In the genomic region with DNA sequence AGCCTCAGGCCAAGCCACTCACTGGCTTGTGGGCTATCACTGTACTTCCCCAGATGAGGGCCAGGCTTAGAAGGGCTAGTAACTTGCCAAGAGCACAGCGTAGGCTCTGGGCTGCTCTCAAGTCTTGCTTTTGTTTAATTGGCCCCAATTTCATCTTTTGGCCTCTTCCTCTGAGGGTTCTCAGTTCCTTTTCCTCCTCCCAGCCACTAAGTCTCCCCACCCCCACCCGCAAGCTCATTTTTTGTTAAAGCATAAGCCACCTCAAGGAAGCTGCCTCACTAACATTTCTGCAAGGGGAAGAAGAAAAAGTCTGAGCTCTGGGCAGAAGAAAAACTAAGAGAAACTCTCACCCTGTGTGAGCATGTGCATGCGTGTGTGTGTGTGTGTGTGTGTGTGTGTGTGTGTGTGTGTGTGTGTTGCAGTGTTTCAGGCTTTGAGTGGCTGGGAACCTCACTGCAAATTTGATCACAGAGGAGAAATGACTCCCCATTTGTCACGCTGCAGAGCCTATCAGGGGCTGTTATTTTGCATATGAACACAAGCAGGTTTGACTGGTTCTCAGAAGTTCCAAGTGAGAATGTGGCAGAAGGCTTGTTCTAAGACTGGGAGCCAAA, we compare ENCODE assay signal across 9 mouse cellular contexts. TPM values are rescaled to one million over a fixed set of nuclear protein-coding genes. Genes with fewer than 3 reads are reported as not detected.
DNase-seq lines count a peak whose midpoint lies in the region; ATAC-seq and TF ChIP-seq lines count a peak whose summit lies in the region.
"Had no signal": no experiment of that assay in that cellular context is flagged by ENCODE, and none has a peak within 500 bp of the region (broad histone marks: within the 10 kb centered on the region; RNA-seq: fewer than 3 reads in every experiment).

No protein-coding gene starts in this region.

- H3K4me3 ChIP-seq in liver, embryonic 15.5 days (replicated peaks): no peak overlapping the region
- no peak overlapping the region for H3K4me3 ChIP-seq in embryonic facial prominence, embryonic 12.5 days
- no peak overlapping the region for H3K4me3 ChIP-seq in lung, embryonic 15.5 days
- no peak overlapping the region for H3K4me3 ChIP-seq in layer of hippocampus, adult 2 months
- H3K4me3 ChIP-seq: midbrain, embryonic 12.5 days had no signal

- no peaks in the 10 kb centered on the region for H3K9me3 ChIP-seq in liver, embryonic 15.5 days (replicated peaks)
- H3K9me3 ChIP-seq in embryonic facial prominence, embryonic 12.5 days: no peaks in the 10 kb centered on the region
- no peaks in the 10 kb centered on the region for H3K9me3 ChIP-seq in lung, embryonic 15.5 days
- H3K9me3 ChIP-seq: midbrain, embryonic 12.5 days had no signal

- no peak overlapping the region for H3K9ac ChIP-seq in liver, embryonic 15.5 days
- no peak overlapping the region for H3K9ac ChIP-seq in embryonic facial prominence, embryonic 12.5 days
- H3K9ac ChIP-seq in lung, embryonic 15.5 days: no peak overlapping the region
- H3K9ac ChIP-seq: midbrain, embryonic 12.5 days had no signal

- 16% methylated on average over 4 of the region's 4 CpGs for WGBS in liver, embryonic 15.5 days (ENCODE audit: insufficient replicate concordance)
- WGBS in embryonic facial prominence, embryonic 12.5 days: 55% methylated on average over 4 of the region's 4 CpGs
- WGBS in lung, embryonic 15.5 days: 29% methylated on average over 4 of the region's 4 CpGs

- H3K4me2 ChIP-seq in liver, embryonic 15.5 days: no peak overlapping the region
- H3K4me2 ChIP-seq in embryonic facial prominence, embryonic 12.5 days (replicated peaks): no peak overlapping the region
- no peak overlapping the region for H3K4me2 ChIP-seq in lung, embryonic 15.5 days
- H3K4me2 ChIP-seq: midbrain, embryonic 12.5 days had no signal

- no peaks in the 10 kb centered on the region for H3K27me3 ChIP-seq in liver, embryonic 15.5 days
- H3K27me3 ChIP-seq in embryonic facial prominence, embryonic 12.5 days: peaks cover 10% of the 10 kb centered on the region; the same call in 1 of the 2 replicates
- H3K27me3 ChIP-seq in lung, embryonic 15.5 days: no peaks in the 10 kb centered on the region; the same call in 1 of the 2 replicates

- TF ChIP-seq CTCF in layer of hippocampus, adult 2 months (conservative IDR thresholded peaks at IDR 0.05): no peak

- H3K36me3 ChIP-seq in liver, embryonic 15.5 days (replicated peaks): no peaks in the 10 kb centered on the region
- no peaks in the 10 kb centered on the region for H3K36me3 ChIP-seq in embryonic facial prominence, embryonic 12.5 days
- H3K36me3 ChIP-seq in lung, embryonic 15.5 days: no peaks in the 10 kb centered on the region
- H3K36me3 ChIP-seq: midbrain, embryonic 12.5 days had no signal

- DNase-seq in liver: no peak
- DNase-seq in thymus, postnatal 14 days: peak; percentile 59
- no peak for DNase-seq in left cerebral cortex, adult 18-20 months (ENCODE audit: low spot score in 2 of 2)
- DNase-seq in layer of hippocampus, adult 2 months (ENCODE audit: low spot score in 2 of 2): no peak
- no peak for DNase-seq in urinary bladder, postnatal 25 days (ENCODE audit: low spot score)

- peak overlapping the region; percentile 54 for H3K27ac ChIP-seq in liver, embryonic 15.5 days (replicated peaks)
- H3K27ac ChIP-seq in embryonic facial prominence, embryonic 12.5 days: peak overlapping the region; percentile 30; the same call in 1 of the 2 replicates
- peak overlapping the region; percentile 74 for H3K27ac ChIP-seq in lung, embryonic 15.5 days
- H3K27ac ChIP-seq in layer of hippocampus, adult 2 months: no peak overlapping the region
- H3K27ac ChIP-seq: midbrain, embryonic 12.5 days had no signal

- H3K4me1 ChIP-seq in liver, embryonic 15.5 days (replicated peaks): peaks cover 12% of the 10 kb centered on the region
- H3K4me1 ChIP-seq in embryonic facial prominence, embryonic 12.5 days: peaks cover 26% of the 10 kb centered on the region
- peaks cover 24% of the 10 kb centered on the region; the same call in 1 of the 2 replicates for H3K4me1 ChIP-seq in lung, embryonic 15.5 days

- no peak for ATAC-seq in liver, embryonic 15.5 days (ENCODE audit: insufficient read depth)
- ATAC-seq in embryonic facial prominence, embryonic 12.5 days (ENCODE audit: insufficient number of reproducible peaks, insufficient read depth, low FRiP score, low TSS enrichment): no peak
- ATAC-seq in lung, embryonic 15.5 days (ENCODE audit: borderline replicate concordance, extremely low read depth, low FRiP score, low TSS enrichment): peak; percentile 13; the same call in 1 of the 2 replicates

RNA-seq across cellular contexts. Expression of a gene that starts 12.7 kb away (rescaled TPM):
- 0.70 and 0.86 TPM in 2 replicates for polyA plus RNA-seq in liver, embryonic 15.5 days (2015; fragmentation: Nextera tagmentation; extraction: Ambion mirVana)
- polyA plus RNA-seq in embryonic facial prominence, embryonic 12.5 days (2016; fragmentation: Nextera tagmentation; extraction: Ambion mirVana): 0.34 and 0.47 TPM in 2 replicates
- 0.31 and 0.36 TPM in 2 replicates for polyA plus RNA-seq in lung, embryonic 15.5 days (2015; fragmentation: Nextera tagmentation; extraction: Ambion mirVana)
- total RNA-seq in left cerebral cortex, adult 18-20 months (2021): under 1 TPM; 0.35 to 0.56 TPM
- under 1 TPM in 1 of 2 experiments, not detected in 1; 0.17 TPM for total RNA-seq in layer of hippocampus, adult 2 months (2021)

RNA-seq across cellular contexts. Expression of a gene that starts 18.7 kb away (rescaled TPM):
- 29.4 and 31.0 TPM in 2 replicates for polyA plus RNA-seq in liver, embryonic 15.5 days (2015; fragmentation: Nextera tagmentation; extraction: Ambion mirVana)
- 49.4 and 51.9 TPM in 2 replicates for polyA plus RNA-seq in embryonic facial prominence, embryonic 12.5 days (2016; fragmentation: Nextera tagmentation; extraction: Ambion mirVana)
- polyA plus RNA-seq in lung, embryonic 15.5 days (2015; fragmentation: Nextera tagmentation; extraction: Ambion mirVana): 88.3 and 101 TPM in 2 replicates
- total RNA-seq in left cerebral cortex, adult 18-20 months (2021): 10 to 100 TPM; 10.9 to 13.4 TPM
- 10 to 100 TPM; 12.0 to 12.1 TPM for total RNA-seq in layer of hippocampus, adult 2 months (2021)

RNA-seq across cellular contexts. Expression of a gene that starts 47.4 kb away (rescaled TPM):
- polyA plus RNA-seq in liver, embryonic 15.5 days (2015; fragmentation: Nextera tagmentation; extraction: Ambion mirVana): 0.64 and 0.79 TPM in 2 replicates
- 0.52 and 1.1 TPM in 2 replicates for polyA plus RNA-seq in embryonic facial prominence, embryonic 12.5 days (2016; fragmentation: Nextera tagmentation; extraction: Ambion mirVana)
- 5.0 and 5.8 TPM in 2 replicates for polyA plus RNA-seq in lung, embryonic 15.5 days (2015; fragmentation: Nextera tagmentation; extraction: Ambion mirVana)
- 1 to 10 TPM; 2.6 to 3.6 TPM for total RNA-seq in left cerebral cortex, adult 18-20 months (2021)
- total RNA-seq in layer of hippocampus, adult 2 months (2021): 1 to 10 TPM; 4.3 to 5.2 TPM

RNA-seq across cellular contexts. Expression of a gene that starts 54.2 kb away (rescaled TPM):
- 20.6 and 25.1 TPM in 2 replicates for polyA plus RNA-seq in liver, embryonic 15.5 days (2015; fragmentation: Nextera tagmentation; extraction: Ambion mirVana)
- polyA plus RNA-seq in embryonic facial prominence, embryonic 12.5 days (2016; fragmentation: Nextera tagmentation; extraction: Ambion mirVana): 27.2 and 28.2 TPM in 2 replicates
- 79.1 and 82.5 TPM in 2 replicates for polyA plus RNA-seq in lung, embryonic 15.5 days (2015; fragmentation: Nextera tagmentation; extraction: Ambion mirVana)
- 1 to 10 TPM; 8.1 to 9.5 TPM for total RNA-seq in left cerebral cortex, adult 18-20 months (2021)
- 1 to 10 TPM; 6.6 to 9.8 TPM for total RNA-seq in layer of hippocampus, adult 2 months (2021)
